Comparison of ENCODE assay signal across 16 mouse cellular contexts in the genomic region with DNA sequence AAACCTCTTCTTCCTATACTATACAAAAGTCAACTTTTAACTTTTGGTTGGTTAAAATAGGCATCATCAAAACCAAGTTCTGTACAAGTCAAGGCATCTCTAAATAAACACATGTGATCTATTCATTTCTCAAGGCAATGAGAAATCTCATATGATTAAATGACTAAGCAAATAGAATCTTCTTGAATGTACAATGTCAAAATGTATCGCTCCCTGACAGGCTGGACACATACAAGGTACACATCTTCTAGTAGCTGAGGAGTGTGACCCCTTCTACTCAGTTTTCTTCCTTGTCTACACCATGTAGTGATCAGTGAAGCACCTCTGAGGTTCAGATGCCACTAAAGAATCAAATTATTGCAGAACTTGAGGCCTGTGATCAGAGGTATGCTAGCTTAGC.
"Had no signal": no experiment of that assay in that cellular context is flagged by ENCODE, and none has a peak within 500 bp of the region (broad histone marks: within the 10 kb centered on the region; RNA-seq: fewer than 3 reads in every experiment).

No protein-coding gene starts in this region.

- H3K4me3 ChIP-seq: neural tube, embryonic 13.5 days; neural tube, embryonic 15.5 days; stomach, embryonic 15.5 days had no signal

- H3K9ac ChIP-seq: neural tube, embryonic 13.5 days; neural tube, embryonic 15.5 days; stomach, embryonic 15.5 days had no signal

- H3K9me3 ChIP-seq: neural tube, embryonic 13.5 days; neural tube, embryonic 15.5 days; stomach, embryonic 15.5 days had no signal

- H3K27ac ChIP-seq: neural tube, embryonic 13.5 days; neural tube, embryonic 15.5 days; stomach, embryonic 15.5 days; stomach, postnatal 0 days had no signal

- H3K36me3 ChIP-seq: neural tube, embryonic 13.5 days; neural tube, embryonic 15.5 days; stomach, embryonic 15.5 days had no signal

- H3K4me2 ChIP-seq: neural tube, embryonic 13.5 days; neural tube, embryonic 15.5 days; stomach, embryonic 15.5 days had no signal

- H3K4me1 ChIP-seq: neural tube, embryonic 13.5 days; neural tube, embryonic 15.5 days; stomach, embryonic 15.5 days had no signal

- H3K27me3 ChIP-seq: neural tube, embryonic 13.5 days; neural tube, embryonic 15.5 days; stomach, embryonic 15.5 days had no signal

- DNase-seq: retina, postnatal 1 day; right cerebral cortex, adult 18-20 months; right cerebral cortex, postnatal 14 days; right cerebral cortex, postnatal 25 days; right cerebral cortex, postnatal 4 days; spleen, adult 18-20 months; thymus, adult 18-20 months; thymus, adult 2 months; thymus, postnatal 14 days; thymus, postnatal 25 days; thymus, postnatal 36 days; thymus, postnatal 4 days had no signal
